Mouse (Mus musculus) heart, embryonic 16.5 days (tissue): ENCODE data around the gene Bicd1. TPM values are rescaled to one million over a fixed set of nuclear protein-coding genes. Genes with fewer than 3 reads are reported as not detected.
A peak's percentile ranks its signal among the peaks of the same experiment; 100 is the strongest.
"Not testable (repeated sequence)": the region's sequence is repeated elsewhere in the genome, so short reads cannot be mapped to it uniquely, and the experiment has no call there.

Source experiments
- ATAC-seq: fragments of 200-750 bp; cut with Nextera tagmentation; replicated peaks from 2 replicates; pipeline ENCODE4 v1.8.0; 2017; ENCODE audit warnings: moderate number of reproducible peaks; ENCODE audit not compliant: insufficient read depth, low FRiP score; ENCODE audit errors: extremely low read depth
- H3K27ac ChIP-seq: fragments of 300-500 bp; sonication (generic); 2 replicates; pipeline ENCODE4 v1.5.1; 2014; ENCODE audit warnings: mild to moderate bottlenecking, low read length, control low read depth, moderate library complexity
- H3K27me3 ChIP-seq: fragments of 300-500 bp; sonication (generic); 2 replicates; pipeline ENCODE4 v1.6.1; 2014; ENCODE audit warnings: low read length, mixed read lengths; ENCODE audit not compliant: control insufficient read depth, insufficient read depth
- H3K36me3 ChIP-seq: fragments of 300-500 bp; sonication (generic); 2 replicates; pipeline ENCODE4 v1.6.1; 2014; ENCODE audit not compliant: control insufficient read depth, insufficient read depth
- H3K4me1 ChIP-seq: fragments of 300-500 bp; sonication (generic); 2 replicates; pipeline ENCODE4 v1.6.1; 2014; ENCODE audit warnings: low read length, mixed read lengths; ENCODE audit not compliant: control insufficient read depth, insufficient read depth
- H3K4me2 ChIP-seq: fragments of 300-500 bp; sonication (generic); 2 replicates; pipeline ENCODE4 v1.6.1; 2014; ENCODE audit warnings: low read depth, mild to moderate bottlenecking, control low read depth, low read length
- H3K4me3 ChIP-seq: fragments of 300-500 bp; sonication (generic); 2 replicates; pipeline ENCODE4 v1.5.1; 2014; ENCODE audit warnings: mild to moderate bottlenecking, control low read depth, low read length
- H3K9ac ChIP-seq: fragments of 300-500 bp; sonication (generic); 2 replicates; pipeline ENCODE4 v1.6.1; 2014; ENCODE audit warnings: low read length, control low read depth
- H3K9me3 ChIP-seq: fragments of 300-500 bp; sonication (generic); replicated peaks from 2 replicates; pipeline ENCODE4 v1.6.1; 2016; ENCODE audit warnings: low read length; ENCODE audit not compliant: control insufficient read depth
- WGBS: fragments of 180-500 bp; shearing (Covaris S2); extraction: QIAGEN DNeasy Blood & Tissue Kit; methylation state at CpG from one replicate; pipeline ENCODE4 v1.1.7; 2014; 5-methylcytosine and 5-hydroxymethylcytosine counted together
- polyA plus RNA-seq: library from polyadenylated mRNA; unstranded; fragments of >200 nt; fragmentation: Nextera tagmentation; extraction: Ambion mirVana; gene quantifications from 2 replicates; pipeline ENCODE4 v1.2.1, GENCODE M21; 2015

Bicd1 gene
- polyA plus RNA-seq, 1 experiment from 2014 or later, result 5.6 TPM

DNA sequence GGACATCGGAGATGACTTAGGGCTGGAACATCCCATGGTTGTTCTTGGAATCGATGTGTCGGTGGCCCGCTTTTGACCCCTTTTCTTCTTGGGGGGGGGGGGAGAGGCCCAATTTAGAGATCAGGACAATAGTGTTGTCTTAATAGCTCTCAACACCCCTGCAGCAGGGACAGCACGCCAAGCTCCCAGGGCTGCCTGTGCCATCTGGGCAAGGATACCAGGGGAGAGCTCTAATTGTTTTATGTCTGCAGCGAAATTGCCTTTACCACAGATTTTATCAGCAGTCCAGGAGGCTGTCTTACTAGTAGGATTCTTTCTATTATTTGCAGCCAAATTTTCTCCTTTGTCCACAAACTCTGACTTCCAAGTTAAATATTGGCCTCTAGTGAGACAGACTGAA, 63.8 kb downstream of the Bicd1 start:
- 83% methylated on average over 6 of the region's 6 CpGs for WGBS

DNA sequence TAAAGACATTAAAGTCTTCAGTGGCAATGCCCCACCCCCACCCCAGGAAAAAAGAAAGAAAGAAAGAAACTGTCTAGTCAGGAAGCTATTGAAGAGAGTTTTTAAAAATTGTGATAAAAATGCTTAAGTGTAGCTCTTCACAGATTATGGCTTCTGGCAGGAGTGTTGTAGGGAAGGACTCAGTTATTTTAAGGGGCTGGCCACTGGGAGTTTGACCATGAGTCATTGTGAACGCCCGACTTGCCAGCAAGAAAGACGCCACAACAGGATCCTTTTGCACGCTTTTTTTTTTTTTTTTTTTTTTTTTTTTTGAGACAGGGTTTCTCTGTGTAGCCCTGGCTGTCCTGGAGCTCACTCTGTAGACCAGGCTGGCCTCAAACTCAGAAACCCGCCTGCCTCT, 73.2 kb downstream of the Bicd1 start:
- not testable (repeated sequence) for H3K27me3 ChIP-seq, H3K27ac ChIP-seq, H3K36me3 ChIP-seq, H3K9ac ChIP-seq, H3K4me2 ChIP-seq, ATAC-seq, H3K4me1 ChIP-seq, H3K4me3 ChIP-seq, H3K9me3 ChIP-seq
- WGBS, result 88% methylated on average over 5 of the region's 5 CpGs

More for the DNA sequence above, 63.8 kb downstream of the Bicd1 start:
- not testable (repeated sequence) for H3K9ac ChIP-seq, H3K4me3 ChIP-seq, H3K36me3 ChIP-seq, H3K27ac ChIP-seq, H3K9me3 ChIP-seq, H3K27me3 ChIP-seq, H3K4me2 ChIP-seq, ATAC-seq, H3K4me1 ChIP-seq

GRCm38 (mm10) chr6:149494662-149495061, 86.0 kb downstream of the Bicd1 start:
- no peak for ATAC-seq

DNA sequence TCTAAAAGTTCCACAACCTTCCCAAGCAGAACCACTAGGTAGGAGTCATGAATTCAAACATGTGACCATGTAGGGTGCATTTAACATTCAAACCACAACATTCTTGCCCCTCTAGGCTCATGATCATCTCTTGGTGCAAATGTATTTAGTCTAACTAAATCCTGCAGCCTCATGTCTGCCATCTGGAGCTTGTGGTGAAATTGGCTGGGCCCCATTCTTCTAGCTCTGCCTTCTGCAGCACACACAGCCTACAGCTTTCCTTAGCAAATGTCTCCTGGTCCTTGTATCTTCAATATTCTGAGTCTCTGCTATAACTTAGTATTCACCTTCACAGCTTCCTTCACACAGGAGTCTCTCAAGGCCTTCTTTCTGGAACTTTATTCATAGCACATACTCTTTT, 87.2 kb downstream of the Bicd1 start:
- Histone ChIP-seq H3K9me3 (no peaks in the 10 kb centered on the region), H3K36me3 (no peaks in the 10 kb centered on the region), H3K4me3 (no peak overlapping the region), H3K27ac (no peak overlapping the region), H3K4me1 (no peaks in the 10 kb centered on the region), H3K9ac (no peak overlapping the region), H3K27me3 (no peaks in the 10 kb centered on the region), H3K4me2 (no peak overlapping the region)
- ATAC-seq, result no peak

More at GRCm38 (mm10) chr6:149494662-149495061, 86.0 kb downstream of the Bicd1 start:
- H3K9ac ChIP-seq, result no peak overlapping the region
- no peak overlapping the region for H3K27ac ChIP-seq
- no peaks in the 10 kb centered on the region for H3K27me3 ChIP-seq
- H3K4me2 ChIP-seq, result no peak overlapping the region
- H3K4me3 ChIP-seq, result no peak overlapping the region
- no peaks in the 10 kb centered on the region for H3K9me3 ChIP-seq
- WGBS, result 86% methylated on average over 2 of the region's 2 CpGs
- no peaks in the 10 kb centered on the region for H3K36me3 ChIP-seq
- H3K4me1 ChIP-seq, result no peaks in the 10 kb centered on the region

DNA sequence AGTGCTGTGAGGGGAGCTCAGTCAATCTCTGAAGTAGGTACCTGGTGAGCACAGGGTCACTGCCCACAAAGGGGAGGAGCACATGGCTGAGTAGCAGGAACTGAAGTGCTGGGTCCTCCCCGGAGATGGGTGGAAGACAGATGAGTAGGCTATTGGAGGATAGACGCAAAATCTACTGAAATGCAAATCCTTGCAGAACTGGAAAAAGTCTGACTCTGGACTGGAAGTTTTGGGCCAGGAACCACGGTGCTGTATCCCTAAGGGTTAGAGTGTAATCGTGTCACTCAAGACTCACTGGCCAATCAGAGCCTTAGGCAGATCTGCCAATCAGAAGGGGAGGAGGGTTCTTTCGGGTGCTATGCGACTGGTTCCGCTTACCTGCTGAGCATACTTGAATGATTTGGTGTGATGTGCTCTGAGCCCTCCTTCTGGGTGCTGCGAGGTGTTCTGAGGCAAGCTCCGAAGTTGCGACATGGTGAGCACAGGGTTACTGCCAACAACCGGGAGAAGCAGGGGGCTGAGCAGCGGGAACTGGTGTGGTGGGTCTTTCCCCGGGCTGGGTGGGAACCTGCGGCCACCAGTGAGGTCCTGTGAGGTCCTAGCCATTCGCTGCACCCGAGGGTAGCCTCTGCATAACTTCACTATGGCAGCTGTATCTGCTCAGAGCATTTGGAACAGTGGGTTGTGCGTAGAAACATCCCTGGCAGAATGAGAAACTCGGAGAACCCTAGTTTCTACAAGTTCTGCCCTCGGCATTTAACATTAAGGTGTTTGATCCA, 157.2 kb downstream of the Bicd1 start:
- Histone ChIP-seq H3K9me3 (no peaks in the 10 kb centered on the region), H3K27ac (no peak overlapping the region), H3K4me1 (peaks cover 3% of the 10 kb centered on the region; the same call in 1 of the 2 replicates), H3K36me3 (no peaks in the 10 kb centered on the region), H3K9ac (peak overlapping the region; percentile 67), H3K27me3 (no peaks in the 10 kb centered on the region), H3K4me2 (peak overlapping the region; percentile 98), H3K4me3 (peak overlapping the region; percentile 71)
- ATAC-seq, result peak; percentile 96
- WGBS, result 1% methylated on average over 19 of the region's 19 CpGs

- Histone ChIP-seq H3K9ac (no peak overlapping the region), H3K27me3 (no peaks in the 10 kb centered on the region), H3K4me2 (no peak overlapping the region), H3K4me3 (no peak overlapping the region), H3K9me3 (no peaks in the 10 kb centered on the region), H3K36me3 (no peaks in the 10 kb centered on the region), H3K4me1 (peaks cover 3% of the 10 kb centered on the region; the same call in 1 of the 2 replicates), H3K27ac (no peak overlapping the region)
- WGBS, result 86% methylated on average over 1 of the region's 1 CpGs
- no peak for ATAC-seq
These were observed 158.5 kb downstream of the Bicd1 start for GRCm38 (mm10) chr6:149567219-149567618.

GRCm38 (mm10) chr6:149574288-149574687, 165.6 kb downstream of the Bicd1 start:
- no peaks in the 10 kb centered on the region for H3K4me1 ChIP-seq
- no peak overlapping the region for H3K27ac ChIP-seq
- WGBS, result 75% methylated on average over 1 of the region's 1 CpGs
- no peaks in the 10 kb centered on the region for H3K27me3 ChIP-seq
- no peaks in the 10 kb centered on the region for H3K9me3 ChIP-seq
- no peak overlapping the region for H3K4me3 ChIP-seq
- H3K4me2 ChIP-seq, result no peak overlapping the region
- no peak for ATAC-seq
- H3K9ac ChIP-seq, result no peak overlapping the region
- no peaks in the 10 kb centered on the region for H3K36me3 ChIP-seq

DNA sequence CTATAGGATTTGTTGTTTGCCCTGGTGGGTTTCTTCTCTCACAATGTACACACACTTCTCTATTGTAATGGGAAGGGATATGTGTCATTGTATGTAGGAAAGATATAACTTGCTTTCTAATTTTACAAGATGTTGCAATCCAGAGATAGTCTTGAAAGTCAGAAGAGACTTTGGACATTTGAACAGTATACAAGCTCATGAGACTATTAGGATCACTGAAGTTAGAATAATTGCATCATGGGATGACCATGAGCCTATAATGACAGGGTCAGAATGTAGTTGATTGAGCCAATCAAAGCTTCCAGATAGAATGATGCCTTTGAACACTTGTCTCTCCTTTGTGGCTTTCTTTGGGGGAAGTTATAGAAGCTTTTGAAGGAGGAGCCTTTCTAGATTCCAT, 171.4 kb downstream of the Bicd1 start:
- Histone ChIP-seq H3K4me1 (no peaks in the 10 kb centered on the region), H3K27me3 (no peaks in the 10 kb centered on the region), H3K27ac (no peak overlapping the region), H3K4me2 (no peak overlapping the region), H3K9ac (no peak overlapping the region), H3K9me3 (no peaks in the 10 kb centered on the region), H3K36me3 (no peaks in the 10 kb centered on the region), H3K4me3 (no peak overlapping the region)
- ATAC-seq, result no peak

- ATAC-seq, result no peak
- no peaks in the 10 kb centered on the region for H3K4me1 ChIP-seq
- H3K27me3 ChIP-seq, result no peaks in the 10 kb centered on the region
- no peaks in the 10 kb centered on the region for H3K36me3 ChIP-seq
- H3K27ac ChIP-seq, result no peak overlapping the region
- no peak overlapping the region for H3K4me2 ChIP-seq
- WGBS, result 90% methylated on average over 7 of the region's 7 CpGs
- no peak overlapping the region for H3K4me3 ChIP-seq
- no peak overlapping the region for H3K9ac ChIP-seq
- H3K9me3 ChIP-seq, result peaks cover 6% of the 10 kb centered on the region
These were observed 177.2 kb downstream of the Bicd1 start for GRCm38 (mm10) chr6:149585708-149586504.
